Mouse (Mus musculus) ES-E14 (cell line): Measurements from ENCODE around the gene Rdh11.

Experiments used
- CHD2 ChIP-seq: IDR thresholded peaks from 2 replicates; pipeline ENCODE4 v1.6.1; 2014; ENCODE audit warnings: mild to moderate bottlenecking, low read depth, low read length, inconsistent platforms
- ZNF384 ChIP-seq: IDR thresholded peaks from 2 replicates; pipeline ENCODE4 v1.6.1; 2012; ENCODE audit warnings: low read depth, low read length, inconsistent platforms

- TF ChIP-seq CHD2: no peak
- no peak for TF ChIP-seq ZNF384
These were observed 52.7 kb downstream of the Rdh11 start for GRCm38 (mm10) chr12:79139417-79139816.
